Mouse (Mus musculus): ENCODE measurements at regions not wholly inside any gene's neighbourhood (a gene's known extent, or its start where the extent isn't known, plus 50 kb on each side); places are given as distances from the start of the nearest gene placed in this dataset.
A peak's percentile ranks its signal among the peaks of the same experiment; 100 is the strongest.

- no peak for DNase-seq
These were observed 220.9 kb downstream of the Arpp21 start for GRCm38 (mm10) chr9:112014796-112015195.

- DNase-seq = no peak
These were observed 241.3 kb downstream of the Arpp21 start for GRCm38 (mm10) chr9:111994401-111994800.

- DNase-seq = no peak
These were observed 241.9 kb downstream of the Arpp21 start for GRCm38 (mm10) chr9:111993844-111994243.

GRCm38 (mm10) chr9:111990060-111990459 is 245.7 kb downstream of the Arpp21 start:
- no peak for DNase-seq

GRCm38 (mm10) chr9:111963405-111964037 is 272.2 kb downstream of the Arpp21 start:
- no peak for DNase-seq

GRCm38 (mm10) chr9:111957799-111958198 is 267.7 kb upstream of the Stac start:
- no peak for DNase-seq

GRCm38 (mm10) chr9:111939271-111940067 is 249.3 kb upstream of the Stac start:
- no peak for DNase-seq

GRCm38 (mm10) chr9:111932455-111932854 is 242.3 kb upstream of the Stac start:
- no peak for DNase-seq

- DNase-seq = peak; percentile 49
These were observed 228.3 kb upstream of the Stac start for GRCm38 (mm10) chr9:111918275-111918940.

GRCm38 (mm10) chr9:111916684-111917535 is 226.8 kb upstream of the Stac start:
- peak; percentile 19 for DNase-seq

- DNase-seq = no peak
These were observed 218.7 kb upstream of the Stac start for GRCm38 (mm10) chr9:111908806-111909205.

- DNase-seq = no peak
These were observed 210.0 kb upstream of the Stac start for GRCm38 (mm10) chr9:111900196-111900595.

- no peak for DNase-seq
These were observed 207.5 kb upstream of the Stac start for GRCm38 (mm10) chr9:111897626-111898025.

- DNase-seq = no peak
These were observed 189.6 kb upstream of the Stac start for GRCm38 (mm10) chr9:111879710-111880109.

GRCm38 (mm10) chr9:111876846-111877245 is 186.7 kb upstream of the Stac start:
- DNase-seq = no peak

- no peak for DNase-seq
These were observed 180.3 kb upstream of the Stac start for GRCm38 (mm10) chr9:111870466-111870865.

- DNase-seq = no peak
These were observed 179.7 kb upstream of the Stac start for GRCm38 (mm10) chr9:111869801-111870382.

- DNase-seq = no peak
These were observed 167.9 kb upstream of the Stac start for GRCm38 (mm10) chr9:111858051-111858450.

- DNase-seq = no peak
These were observed 164.8 kb upstream of the Stac start for GRCm38 (mm10) chr9:111854976-111855375.

- no peak for DNase-seq
These were observed 156.2 kb upstream of the Stac start for GRCm38 (mm10) chr9:111846366-111846765.

- no peak for DNase-seq
These were observed 151.0 kb upstream of the Stac start for GRCm38 (mm10) chr9:111841151-111841550.

- DNase-seq = no peak
These were observed 148.1 kb upstream of the Stac start for GRCm38 (mm10) chr9:111838069-111838820.
